Mouse (Mus musculus) c-Kit-positive CD71-negative TER-119-negative erythroid progenitor cells, embryonic 14.5 days (primary cell): ENCODE measurements around the gene AC109138.7.

Experiments
- DNase-seq: peaks from one replicate; pipeline ENCODE4 v3.0.0-alpha.2; 2013; ENCODE audit warnings: low read depth

The AC109138.7 gene

DNA sequence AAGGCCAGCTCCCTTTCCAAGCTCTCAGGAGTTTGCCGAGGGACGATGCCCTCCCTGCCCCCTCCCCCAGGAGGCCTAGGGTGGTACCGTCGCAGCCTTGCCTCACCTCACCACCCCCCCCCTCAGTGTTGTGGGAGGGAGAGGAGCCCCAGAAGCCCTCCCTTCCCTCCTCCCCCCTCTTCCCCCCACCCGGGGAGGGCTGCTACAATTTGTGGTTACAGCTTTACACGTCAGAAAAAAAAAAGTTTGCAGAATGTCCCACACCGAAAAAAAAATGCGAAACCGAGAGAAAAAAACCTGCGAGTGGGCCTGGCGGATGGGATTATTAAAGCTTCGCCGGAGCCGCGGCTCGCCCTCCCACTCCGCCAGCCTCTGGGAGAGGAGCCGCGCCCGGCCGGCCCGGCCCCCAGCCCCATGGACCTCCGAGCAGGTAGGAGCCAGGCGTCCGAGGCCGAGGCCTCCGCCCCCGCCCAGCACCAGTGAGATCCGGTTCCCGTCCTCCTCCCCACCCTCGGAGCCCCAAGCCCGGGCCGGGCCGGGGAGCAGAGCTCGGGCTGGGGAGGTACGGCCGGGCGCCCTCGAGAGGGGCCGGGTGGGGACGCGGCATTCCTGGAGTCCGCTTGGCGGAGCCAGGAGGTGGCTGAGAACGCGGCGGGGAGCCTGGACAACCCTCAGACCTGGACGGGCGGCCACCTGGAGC is at the start of gene AC109138.7, which contains the start of gene Clcf1:
AC109138.7 (plus strand) TSS at position 287 of the 700 bp plus-strand sequence.
Clcf1 (plus strand) TSS at position 168 of the 700 bp plus-strand sequence.
- DNase-seq = no peak

DNA sequence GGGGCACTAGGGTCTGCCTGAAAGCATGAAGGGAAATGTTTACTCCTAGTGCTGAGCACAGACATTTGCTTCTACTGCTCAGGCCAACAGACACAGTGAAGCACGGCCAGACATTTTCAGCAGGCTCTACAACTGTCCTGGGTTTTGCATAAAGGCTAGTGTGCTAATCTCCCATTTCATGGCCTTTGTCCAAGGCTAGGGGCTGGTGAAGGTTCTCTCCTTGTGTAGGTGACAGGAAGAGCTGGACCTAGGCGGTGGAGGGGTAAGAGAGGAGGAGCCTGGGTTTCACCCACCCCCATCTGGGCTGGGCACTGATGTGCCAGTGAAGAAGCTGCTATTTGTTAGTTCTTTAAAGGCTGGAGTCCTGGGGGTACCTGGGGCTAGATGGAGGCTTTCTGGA is 49.4 kb upstream of the AC109138.7 start:
- DNase-seq = no peak

GRCm38 (mm10) chr19:4166678-4167476 is 47.3 kb upstream of the AC109138.7 start:
- no peak for DNase-seq

DNA sequence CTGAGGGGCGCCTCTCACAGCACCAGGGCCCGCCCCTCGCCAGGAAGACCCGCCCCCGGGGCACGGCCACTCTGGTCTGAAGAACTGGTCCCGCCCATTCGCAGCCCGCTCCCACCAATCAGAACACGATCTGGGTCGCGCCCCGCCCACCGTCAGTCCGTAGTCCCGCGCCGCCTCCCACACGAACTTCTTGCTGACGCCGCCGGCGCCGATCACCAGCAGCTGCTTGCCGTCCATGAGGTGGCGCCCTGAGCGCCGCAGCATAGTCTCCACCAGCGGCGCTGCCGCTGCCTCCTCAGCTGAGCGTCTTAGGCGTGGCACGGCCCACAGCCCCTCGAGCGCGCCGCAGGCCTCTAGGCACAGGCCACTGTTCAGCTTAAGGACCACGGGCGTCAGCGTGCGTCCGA is 44.8 kb upstream of the AC109138.7 start:
- peak; percentile 92 for DNase-seq

DNA sequence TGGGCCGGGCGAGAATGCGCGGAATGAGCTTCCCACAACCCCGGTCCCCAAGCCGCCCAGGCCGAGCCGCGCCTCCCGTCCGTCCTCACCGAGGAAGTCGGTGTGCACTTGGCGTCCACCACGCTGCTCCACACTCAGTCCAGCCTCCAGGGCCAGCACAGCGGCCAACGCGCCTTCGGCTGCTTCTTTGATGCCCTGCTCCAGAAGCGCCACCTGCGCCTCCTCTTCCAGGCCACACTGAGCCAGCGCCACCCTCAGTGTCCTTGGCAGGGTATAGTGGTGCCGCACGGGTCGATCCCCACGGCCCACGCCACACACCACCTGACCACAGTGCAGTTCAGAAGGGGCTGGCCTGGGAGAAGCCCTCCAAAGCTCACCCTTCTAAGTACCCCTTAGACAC is 44.3 kb upstream of the AC109138.7 start:
- no peak for DNase-seq

- DNase-seq = no peak
Observed at GRCm38 (mm10) chr19:4170723-4171392, 43.3 kb upstream of the AC109138.7 start.

GRCm38 (mm10) chr19:4171393-4172290 is 42.5 kb upstream of the AC109138.7 start:
- no peak for DNase-seq

DNA sequence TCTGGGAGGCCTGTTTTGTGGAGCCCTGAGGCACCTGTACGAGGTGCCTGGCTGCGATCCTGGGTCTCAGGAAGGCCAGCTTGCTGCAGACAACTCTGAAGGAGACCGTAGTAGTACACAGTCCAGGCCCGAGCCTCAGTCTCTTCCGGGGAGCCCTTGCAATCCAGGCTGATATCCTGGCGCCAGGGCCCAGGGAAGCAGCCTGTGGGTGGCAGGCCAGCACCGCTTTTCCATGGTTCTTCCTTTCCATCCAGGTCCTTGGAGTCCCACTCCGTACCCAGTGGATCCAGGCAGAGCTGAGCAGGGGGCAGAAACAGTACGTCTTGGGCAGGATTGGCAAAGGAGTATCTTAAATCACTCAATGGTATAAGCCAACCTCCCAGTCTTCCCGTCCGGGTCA is 41.2 kb upstream of the AC109138.7 start:
- no peak for DNase-seq

DNA sequence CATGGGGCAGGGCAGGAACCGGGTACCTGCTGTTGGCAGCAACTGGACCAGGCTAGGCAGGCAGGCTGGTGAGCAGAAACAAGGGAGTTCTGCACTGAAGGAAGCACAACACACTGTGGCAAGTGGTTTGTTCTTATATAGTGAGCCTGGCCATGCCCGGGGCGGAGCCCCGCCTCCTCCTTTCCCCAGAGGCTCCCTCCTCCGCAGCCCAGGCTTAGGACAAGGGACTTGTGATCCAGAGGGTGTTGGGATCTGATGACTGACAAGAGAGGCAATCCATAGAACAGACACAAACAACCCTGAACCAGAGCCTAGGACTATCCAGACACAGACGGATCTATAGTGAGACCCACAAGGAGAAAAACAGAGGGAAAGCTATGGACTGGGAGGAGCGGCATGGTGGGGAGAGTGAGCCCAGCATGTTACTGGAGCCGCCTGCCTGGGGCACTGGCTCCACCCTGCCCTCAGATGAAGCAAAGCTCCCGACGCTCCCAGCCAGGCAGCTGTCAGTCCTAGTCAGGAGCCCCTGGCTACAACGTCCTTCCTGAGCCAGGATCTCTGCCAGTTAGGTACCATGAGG is 38.7 kb upstream of the AC109138.7 start, which contains the start of gene Carns1:
Carns1 (minus strand) TSS at position 112 of the 580 bp plus-strand sequence.
- DNase-seq = no peak

- DNase-seq = no peak
Observed at GRCm38 (mm10) chr19:4180411-4180810, 33.7 kb upstream of the AC109138.7 start.

- DNase-seq = peak; percentile 72
Observed at GRCm38 (mm10) chr19:4181892-4182291, 32.3 kb upstream of the AC109138.7 start.

- DNase-seq = no peak
Observed at GRCm38 (mm10) chr19:4183689-4184088, 30.5 kb upstream of the AC109138.7 start.

DNA sequence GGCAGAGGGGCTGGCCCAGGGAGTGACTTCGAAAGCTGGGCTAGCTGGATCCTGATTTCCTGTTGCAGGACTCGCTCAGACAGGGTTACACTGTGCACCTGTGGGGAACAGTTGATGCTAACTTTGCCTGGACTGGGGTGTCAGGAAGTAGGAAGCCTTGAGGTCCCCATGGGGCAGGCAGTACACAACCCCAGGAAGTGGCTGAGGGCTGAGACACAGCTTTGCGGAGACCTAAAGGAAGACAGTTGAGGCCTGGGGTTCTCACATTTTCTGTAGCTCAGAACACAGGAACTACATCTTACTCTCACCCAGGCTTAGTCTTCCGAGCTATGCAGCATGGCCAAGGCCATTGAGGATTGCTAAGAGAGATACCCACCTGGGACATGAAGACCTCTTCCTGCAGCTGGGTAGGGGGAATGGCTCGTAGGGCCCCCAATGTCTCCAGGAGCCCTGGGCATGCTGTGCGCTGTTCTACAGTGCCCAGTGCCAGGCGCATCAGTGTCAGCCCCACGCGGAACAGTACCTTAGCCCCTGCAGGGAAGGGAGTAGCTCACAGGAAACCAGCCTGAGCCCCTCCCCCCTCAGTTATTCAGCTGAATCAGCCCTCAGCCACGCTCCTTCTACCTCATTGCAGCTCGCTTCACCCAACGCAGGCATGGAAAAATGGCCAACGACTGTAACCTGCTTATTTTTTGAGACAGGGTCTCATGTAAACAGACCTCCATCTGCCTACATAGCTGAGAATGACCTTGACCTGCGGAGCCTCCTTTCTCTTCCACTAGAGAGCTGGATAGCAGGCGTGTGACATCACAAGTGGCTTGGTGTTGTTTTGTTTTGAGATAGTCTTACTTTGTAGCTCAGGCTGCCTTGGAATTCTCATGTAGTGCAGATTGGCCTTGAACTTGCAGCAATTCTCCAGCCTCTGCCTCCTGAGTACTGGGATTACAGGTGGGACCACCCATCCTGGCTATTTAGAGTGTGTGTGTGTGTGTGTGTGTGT is 28.9 kb upstream of the AC109138.7 start:
- no peak for DNase-seq

DNA sequence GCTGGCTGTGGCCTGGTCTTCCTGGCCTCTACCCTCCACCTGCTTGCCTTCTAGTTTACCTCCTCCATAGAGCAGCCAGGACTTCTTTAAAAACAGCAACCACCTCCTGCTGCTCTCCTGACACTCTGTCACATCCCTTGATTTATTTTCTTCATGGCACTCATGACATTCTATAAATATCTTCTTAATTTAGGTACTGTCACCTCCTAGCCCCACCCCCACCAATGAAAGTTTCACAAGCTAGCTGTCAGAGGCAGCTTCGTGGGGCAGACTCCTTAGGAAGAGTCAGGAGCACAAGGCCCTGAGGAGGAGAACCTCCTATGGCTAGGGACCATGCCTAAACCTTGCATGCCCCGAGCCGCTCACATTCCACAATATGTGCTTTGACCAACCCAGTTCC is 26.9 kb upstream of the AC109138.7 start:
- no peak for DNase-seq

- DNase-seq = no peak
Observed at GRCm38 (mm10) chr19:4189051-4189620, 25.0 kb upstream of the AC109138.7 start.

DNA sequence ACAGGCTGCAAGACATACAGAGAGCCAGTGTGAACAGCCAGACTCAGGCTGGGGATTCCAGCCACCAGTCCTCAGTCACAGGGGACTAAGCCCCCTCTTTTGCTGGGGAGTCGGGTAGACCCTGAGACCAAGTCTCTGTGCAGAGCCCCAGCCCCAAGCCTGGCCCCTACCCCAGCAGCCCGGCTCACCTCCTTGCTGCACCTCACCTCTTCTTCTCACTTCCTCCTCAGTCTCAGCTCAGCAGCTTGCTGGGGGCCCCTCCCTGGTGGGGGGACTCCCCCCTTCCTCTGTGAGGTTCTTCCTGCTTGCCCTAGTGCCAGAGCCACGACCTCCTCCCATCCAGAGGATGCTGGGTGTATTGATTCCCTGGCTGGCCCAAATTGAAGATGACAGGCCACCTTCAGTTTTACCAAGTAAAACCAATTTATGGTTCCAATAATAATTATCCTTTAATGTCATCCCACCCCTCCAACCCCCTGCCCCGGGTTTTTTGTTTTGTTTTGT is 23.3 kb upstream of the AC109138.7 start, which contains the start of gene Tbc1d10c:
Tbc1d10c (minus strand) TSS at position 454 of the 504 bp plus-strand sequence.
- DNase-seq = no peak

GRCm38 (mm10) chr19:4191528-4192250 is 22.5 kb upstream of the AC109138.7 start, which contains the start of gene Ppp1ca:
TSS of gene Ppp1ca (plus strand) at chr19:4192065.
- DNase-seq = peak; percentile 94

- no peak for DNase-seq
Observed at GRCm38 (mm10) chr19:4192251-4192985, 21.7 kb upstream of the AC109138.7 start.
